Mouse (Mus musculus): ENCODE data around the gene Atp6v0d1.

DNA sequence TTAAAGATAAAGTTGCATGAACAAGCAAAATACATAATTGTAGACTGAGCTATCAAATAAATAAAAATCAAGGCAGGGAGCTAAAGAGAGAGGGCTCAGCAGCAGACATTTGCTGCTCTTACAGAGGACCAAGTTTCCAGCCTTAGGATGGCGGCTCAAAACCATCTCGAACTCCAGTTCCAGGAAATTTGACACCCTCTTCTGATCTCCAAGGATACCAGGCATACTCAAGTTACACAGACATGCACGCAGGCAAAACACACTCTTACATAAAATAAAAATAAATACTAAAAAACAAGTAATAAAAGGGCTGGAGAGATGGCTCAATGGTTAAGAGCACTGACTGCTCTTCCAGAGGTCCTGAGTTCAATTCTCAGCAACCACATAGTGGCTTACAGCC is 72.4 kb downstream of the Atp6v0d1 start:
- peak; percentile 14; the same call in 1 of the 2 replicates for TF ChIP-seq EP300 (IDR thresholded peaks at IDR 0.05)
- TF ChIP-seq CTCF (IDR thresholded peaks at IDR 0.05), result no peak

All from lung, postnatal 0 days (tissue).